Mouse (Mus musculus) G1E (cell line): ENCODE results near the gene Des. TPM values are rescaled to one million over a fixed set of nuclear protein-coding genes. Genes with fewer than 3 reads are reported as not detected.

Experiments used
- ATAC-seq: 2 replicates; pipeline ENCODE4 v1.8.0; 2016; ENCODE audit warnings: mild to moderate bottlenecking; ENCODE audit not compliant: insufficient number of reproducible peaks, poor library complexity, low FRiP score, severe bottlenecking; ENCODE audit errors: extremely low read depth
- DNase-seq: peaks from one replicate; pipeline ENCODE4 v3.0.0; 2012; ENCODE audit warnings: low spot score
- H3K27me3 ChIP-seq: 2 replicates; pipeline ENCODE4 v1.6.1; 2012; ENCODE audit warnings: mild to moderate bottlenecking, low read length, inconsistent platforms; ENCODE audit not compliant: insufficient read depth
- H3K36me3 ChIP-seq: replicated peaks from 2 replicates; pipeline ENCODE3; 2012; ENCODE audit warnings: mild to moderate bottlenecking, inconsistent platforms
- H3K4me1 ChIP-seq: 2 replicates; pipeline ENCODE4 v1.6.1; 2012; ENCODE audit warnings: low read depth, low read length, inconsistent platforms, mixed read lengths; ENCODE audit not compliant: insufficient read depth
- H3K4me3 ChIP-seq: 2 replicates; pipeline ENCODE4 v1.5.1; 2012; ENCODE audit warnings: low read depth, mild to moderate bottlenecking, inconsistent platforms, low read length, moderate library complexity, mixed read lengths
- H3K9me3 ChIP-seq: replicated peaks from 2 replicates; pipeline ENCODE4 v1.6.1; 2012; ENCODE audit warnings: inconsistent platforms
- CTCF ChIP-seq: IDR thresholded peaks from 2 replicates; pipeline ENCODE4 v1.5.1; 2012; ENCODE audit warnings: low read depth, low read length, inconsistent platforms, mixed read lengths
- GATA1 ChIP-seq: IDR thresholded peaks from 2 replicates; pipeline ENCODE4 v1.6.1; 2012; ENCODE audit warnings: borderline replicate concordance, low read length, inconsistent platforms, mixed read lengths
- GATA2 ChIP-seq: IDR thresholded peaks from 2 replicates; pipeline ENCODE4 v1.6.1; 2012; ENCODE audit warnings: low read depth, low read length, inconsistent platforms, borderline replicate concordance
- POLR2AphosphoS5 ChIP-seq: IDR thresholded peaks from 2 replicates; pipeline ENCODE4 v1.6.1; 2012; ENCODE audit warnings: low read depth, low read length, inconsistent platforms; ENCODE audit not compliant: insufficient replicate concordance
- TAL1 ChIP-seq: conservative IDR thresholded peaks from 2 replicates; pipeline ENCODE4 v1.6.1; 2012; ENCODE audit warnings: low read depth, low read length, inconsistent platforms, mixed read lengths
- polyA plus RNA-seq: library from polyadenylated mRNA; stranded (reverse); fragments of >175 nt; gene quantifications from 2 replicates; pipeline ENCODE4 v1.2.3, GENCODE M21; 2012
- total RNA-seq, 2 experiments: library from RNA; stranded (forward) in 1 of 2; stranded (reverse) in 1 of 2; fragments of 200-1000 nt in 1 of 2; fragments of >200 nt in 1 of 2; fragmentation: Nextera tagmentation in 1 of 2; gene quantifications; 2 replicates each; pipeline ENCODE4 v1.2.3; 2014 to 2017

Gene Des
- 12.9 and 19.0 TPM in 2 replicates for total RNA-seq (2014; fragmentation: Nextera tagmentation)
- total RNA-seq (2017), result 3.4 and 5.6 TPM in 2 replicates
- 12.7 and 13.8 TPM in 2 replicates for polyA plus RNA-seq

DNA sequence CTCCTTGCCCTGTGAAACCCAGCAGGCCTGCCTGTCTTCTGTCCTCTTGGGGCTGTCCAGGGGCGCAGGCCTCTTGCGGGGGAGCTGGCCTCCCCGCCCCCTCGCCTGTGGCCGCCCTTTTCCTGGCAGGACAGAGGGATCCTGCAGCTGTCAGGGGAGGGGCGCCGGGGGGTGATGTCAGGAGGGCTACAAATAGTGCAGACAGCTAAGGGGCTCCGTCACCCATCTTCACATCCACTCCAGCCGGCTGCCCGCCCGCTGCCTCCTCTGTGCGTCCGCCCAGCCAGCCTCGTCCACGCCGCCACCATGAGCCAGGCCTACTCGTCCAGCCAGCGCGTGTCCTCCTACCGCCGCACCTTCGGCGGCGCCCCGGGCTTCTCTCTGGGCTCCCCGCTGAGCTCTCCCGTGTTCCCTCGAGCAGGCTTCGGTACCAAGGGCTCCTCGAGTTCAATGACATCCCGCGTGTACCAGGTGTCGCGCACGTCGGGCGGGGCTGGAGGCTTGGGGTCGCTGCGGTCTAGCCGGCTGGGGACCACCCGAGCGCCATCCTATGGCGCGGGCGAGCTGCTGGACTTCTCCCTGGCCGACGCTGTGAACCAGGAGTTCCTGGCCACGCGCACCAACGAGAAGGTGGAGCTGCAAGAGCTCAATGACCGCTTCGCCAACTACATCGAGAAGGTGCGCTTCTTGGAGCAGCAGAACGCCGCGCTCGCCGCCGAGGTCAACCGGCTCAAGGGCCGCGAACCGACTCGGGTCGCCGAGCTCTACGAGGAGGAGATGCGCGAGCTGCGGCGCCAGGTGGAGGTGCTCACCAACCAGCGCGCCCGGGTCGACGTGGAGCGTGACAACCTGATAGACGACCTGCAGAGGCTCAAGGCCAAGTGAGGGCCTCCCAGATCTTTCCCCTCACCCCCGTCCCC lies at the start of gene Des:
Gene Des (plus strand): TSS at position 218 of the 920 bp plus-strand sequence.
- ATAC-seq (no peak), DNase-seq (no peak)
- Histone ChIP-seq H3K4me1 (peaks cover 35% of the 10 kb centered on the region), H3K36me3 (no peaks in the 10 kb centered on the region), H3K9me3 (no peaks in the 10 kb centered on the region; the same call in 1 of the 2 replicates), H3K27me3 (peaks cover 39% of the 10 kb centered on the region), H3K4me3 (no peak within 1 kb of the TSS)
- TF ChIP-seq TAL1 (no peak), GATA1 (no peak), CTCF (no peak), POLR2AphosphoS5 (no peak), GATA2 (no peak)

DNA sequence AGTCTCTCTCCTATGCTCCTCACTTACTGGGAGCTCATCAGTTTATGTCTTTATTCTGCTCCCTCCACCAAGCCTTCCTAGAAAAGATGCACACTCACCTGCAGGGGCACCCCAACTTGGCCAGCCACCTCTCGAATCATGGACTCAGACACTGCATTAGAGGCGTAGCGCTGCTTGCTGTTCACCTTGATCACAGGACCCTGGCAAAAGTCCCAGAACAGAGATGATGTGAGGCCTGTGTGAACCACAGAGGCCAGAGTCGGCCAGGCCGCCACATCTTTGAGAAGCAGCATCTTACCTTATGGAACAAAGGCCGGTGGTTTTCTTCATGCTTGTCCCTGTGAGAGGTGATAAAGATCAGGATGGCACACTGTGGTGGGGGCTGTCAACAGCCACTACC lies 48.4 kb upstream of the Des start:
- H3K27me3 ChIP-seq, result no peaks in the 10 kb centered on the region
- DNase-seq (no peak), ATAC-seq (no peak)
- TF ChIP-seq GATA1 (no peak), TAL1 (no peak), POLR2AphosphoS5 (no peak), CTCF (no peak), GATA2 (no peak)
- H3K9me3 ChIP-seq, result no peaks in the 10 kb centered on the region
- H3K4me1 ChIP-seq, result peaks cover 23% of the 10 kb centered on the region
- no peak overlapping the region for H3K4me3 ChIP-seq
- H3K36me3 ChIP-seq, result peaks cover 80% of the 10 kb centered on the region

DNA sequence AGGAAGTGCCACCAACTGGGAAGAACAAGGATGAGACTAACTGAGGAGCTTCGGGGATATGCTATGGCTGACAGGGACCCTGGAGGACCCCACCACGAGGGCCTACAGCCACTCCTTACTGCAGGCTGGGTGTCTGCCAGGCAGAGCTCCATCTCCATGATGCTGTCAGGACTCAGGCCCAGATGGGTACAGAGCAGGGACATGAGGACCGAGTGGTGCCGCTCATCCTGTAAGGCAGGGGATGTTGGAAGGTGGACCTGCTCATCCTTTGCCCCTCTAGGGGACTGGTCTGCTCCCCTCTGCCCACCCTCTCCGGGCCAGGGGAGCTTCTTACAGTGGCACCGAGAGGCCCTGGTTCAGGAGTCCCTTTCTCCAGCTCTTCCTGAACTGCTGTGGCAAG lies 45.1 kb upstream of the Des start:
- Histone ChIP-seq H3K4me1 (peaks cover 43% of the 10 kb centered on the region), H3K36me3 (peaks cover 61% of the 10 kb centered on the region), H3K4me3 (no peak overlapping the region), H3K27me3 (no peaks in the 10 kb centered on the region), H3K9me3 (no peaks in the 10 kb centered on the region)
- DNase-seq (no peak), ATAC-seq (no peak)
- TF ChIP-seq TAL1 (no peak), POLR2AphosphoS5 (no peak), GATA1 (no peak), CTCF (no peak), GATA2 (no peak)

DNA sequence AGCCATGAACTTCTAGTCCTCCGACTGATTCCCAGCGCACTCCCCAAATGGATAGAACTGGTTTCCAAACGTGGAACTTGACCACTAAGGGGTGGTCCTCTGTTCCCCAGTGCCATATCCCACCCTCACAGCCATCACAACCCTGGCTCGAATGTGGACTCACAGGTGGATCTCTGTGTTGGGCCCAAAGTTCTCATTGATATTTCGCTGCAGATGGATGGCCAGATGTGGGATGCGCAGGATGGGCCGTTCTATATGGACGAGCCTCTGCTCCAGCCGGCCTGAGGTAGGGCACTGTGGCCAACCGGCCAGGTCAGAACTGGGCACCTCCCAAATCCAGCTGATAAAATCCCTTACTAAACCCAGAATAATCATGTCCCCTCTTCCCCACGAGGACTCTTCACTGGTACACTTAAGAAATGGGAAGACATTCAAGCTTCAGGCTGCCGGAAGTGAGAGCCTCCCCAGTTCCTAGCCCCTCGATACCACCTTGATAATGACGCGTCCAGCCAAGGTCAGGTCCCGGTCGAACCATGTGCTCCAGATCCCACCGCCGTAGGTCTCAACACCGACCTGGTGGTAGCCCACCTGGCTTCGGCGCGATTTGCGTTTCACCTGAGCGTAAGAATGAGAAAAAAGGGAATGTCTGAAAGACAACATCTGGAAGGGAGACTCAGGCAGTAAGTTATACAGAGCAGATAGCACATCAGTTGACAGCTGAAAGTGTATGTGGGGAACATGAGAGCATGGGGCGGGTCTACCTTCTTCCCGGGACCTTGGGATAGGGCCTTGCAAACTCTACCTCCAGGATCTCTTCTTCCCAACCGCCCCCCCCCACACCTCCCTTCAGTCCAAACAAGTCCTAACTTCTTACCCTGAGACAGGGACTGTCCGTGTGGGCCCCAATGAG lies 44.4 kb upstream of the Des start:
- DNase-seq, result no peak
- peaks cover 50% of the 10 kb centered on the region for H3K4me1 ChIP-seq
- no peak for ATAC-seq
- peak overlapping the region; percentile 78; the same call in 1 of the 2 replicates for H3K4me3 ChIP-seq
- no peaks in the 10 kb centered on the region for H3K9me3 ChIP-seq
- TF ChIP-seq TAL1, result no peak
- no peak for TF ChIP-seq CTCF
- no peak for TF ChIP-seq GATA1
- TF ChIP-seq POLR2AphosphoS5, result no peak
- no peak for TF ChIP-seq GATA2
- H3K27me3 ChIP-seq, result no peaks in the 10 kb centered on the region
- H3K36me3 ChIP-seq, result peaks cover 54% of the 10 kb centered on the region

DNA sequence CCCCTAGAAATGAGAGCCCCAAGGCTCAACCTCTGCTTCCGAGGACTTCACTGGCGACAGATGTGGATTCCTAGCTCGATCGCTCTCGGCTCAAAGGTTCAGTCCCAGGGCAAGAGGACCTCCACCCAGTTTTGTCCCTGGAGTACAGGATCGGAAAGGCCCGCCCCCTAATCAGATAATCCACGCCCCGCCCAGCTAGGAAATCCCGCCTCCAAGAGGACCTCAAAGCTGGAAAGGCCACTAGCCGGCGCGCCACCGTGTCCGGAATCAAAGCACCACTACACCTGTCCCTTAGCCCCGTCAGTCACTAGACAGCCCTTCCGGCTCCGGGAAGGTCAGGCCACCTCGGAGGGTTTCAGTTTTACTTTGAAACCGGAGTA lies 43.3 kb upstream of the Des start:
- H3K4me1 ChIP-seq, result peaks cover 56% of the 10 kb centered on the region
- H3K36me3 ChIP-seq, result peaks cover 42% of the 10 kb centered on the region
- H3K4me3 ChIP-seq, result peak overlapping the region; percentile 78
- H3K9me3 ChIP-seq, result no peaks in the 10 kb centered on the region
- 0 out of 2 replicates have a peak, but pooled peaks have one; percentile 9 for ATAC-seq
- H3K27me3 ChIP-seq, result no peaks in the 10 kb centered on the region
- TF ChIP-seq GATA1 (no peak), POLR2AphosphoS5 (no peak), GATA2 (no peak), TAL1 (no peak), CTCF (no peak)
- DNase-seq, result peak; percentile 85
